Mouse (Mus musculus) heart, embryonic 12.5 days (tissue): ENCODE measurements around the gene Tenm4. TPM values are rescaled to one million over a fixed set of nuclear protein-coding genes. Genes with fewer than 3 reads are reported as not detected.

Source experiments
- ATAC-seq: fragments of 200-750 bp; cut with Nextera tagmentation; 2 replicates; pipeline ENCODE4 v1.8.0; 2017; ENCODE audit warnings: moderate TSS enrichment, moderate library complexity; ENCODE audit not compliant: insufficient number of reproducible peaks, low FRiP score
- H3K27ac ChIP-seq: fragments of 300-500 bp; sonication (generic); 2 replicates; pipeline ENCODE4 v1.5.1; 2016; ENCODE audit warnings: mild to moderate bottlenecking, moderate library complexity; ENCODE audit not compliant: poor library complexity, severe bottlenecking
- H3K27me3 ChIP-seq: fragments of 300-500 bp; sonication (generic); replicated peaks from 2 replicates; pipeline ENCODE4 v1.6.1; 2016; ENCODE audit warnings: mild to moderate bottlenecking, moderate library complexity
- H3K36me3 ChIP-seq: fragments of 300-500 bp; sonication (generic); 2 replicates; pipeline ENCODE4 v1.6.1; 2016; ENCODE audit warnings: mild to moderate bottlenecking, moderate library complexity
- H3K4me1 ChIP-seq: fragments of 300-500 bp; sonication (generic); replicated peaks from 2 replicates; pipeline ENCODE4 v1.6.1; 2016; ENCODE audit warnings: mild to moderate bottlenecking
- H3K4me2 ChIP-seq: fragments of 300-500 bp; sonication (generic); 2 replicates; pipeline ENCODE4 v1.6.1; 2016; ENCODE audit warnings: mild to moderate bottlenecking, moderate library complexity
- H3K4me3 ChIP-seq: fragments of 300-500 bp; sonication (generic); 2 replicates; pipeline ENCODE4 v1.5.1; 2016; ENCODE audit warnings: mild to moderate bottlenecking
- H3K9ac ChIP-seq: fragments of 300-500 bp; sonication (generic); 2 replicates; pipeline ENCODE4 v1.6.1; 2016; ENCODE audit warnings: mild to moderate bottlenecking, moderate library complexity
- H3K9me3 ChIP-seq: fragments of 300-500 bp; sonication (generic); replicated peaks from 2 replicates; pipeline ENCODE4 v1.6.1; 2016; ENCODE audit warnings: mild to moderate bottlenecking, moderate library complexity
- WGBS: fragments of 180-500 bp; shearing (Covaris S2); methylation state at CpG from one replicate; pipeline ENCODE4 v1.1.7; 2016; 5-methylcytosine and 5-hydroxymethylcytosine counted together
- polyA plus RNA-seq: library from polyadenylated mRNA; unstranded; fragments of >200 nt; fragmentation: Nextera tagmentation; extraction: Ambion mirVana; gene quantifications from 2 replicates; pipeline ENCODE4 v1.2.1, GENCODE M21; 2016

Tenm4 gene
- polyA plus RNA-seq, 1 experiment from 2014 or later: 10.2 TPM

GRCm38 (mm10) chr7:96203812-96204560 lies 32.9 kb downstream of the Tenm4 start:
- Histone ChIP-seq H3K4me1 (0 out of 2 replicates have a peak, but pooled peaks cover 8% of the 10 kb centered on the region), H3K9ac (no peak overlapping the region)
- 65% methylated on average over 10 of the region's 10 CpGs for WGBS

GRCm38 (mm10) chr7:96204809-96205350 lies 33.8 kb downstream of the Tenm4 start:
- ATAC-seq: no peak
- H3K9ac ChIP-seq: no peak overlapping the region
- 0 out of 2 replicates have a peak, but pooled peaks cover 8% of the 10 kb centered on the region for H3K4me1 ChIP-seq
- no peaks in the 10 kb centered on the region for H3K9me3 ChIP-seq
- no peak overlapping the region for H3K27ac ChIP-seq
- 22% methylated on average over 10 of the region's 10 CpGs for WGBS
- no peaks in the 10 kb centered on the region for H3K36me3 ChIP-seq
- H3K27me3 ChIP-seq: peaks cover 44% of the 10 kb centered on the region
- H3K4me3 ChIP-seq: no peak overlapping the region
- no peak overlapping the region for H3K4me2 ChIP-seq

More at GRCm38 (mm10) chr7:96203812-96204560, 32.9 kb downstream of the Tenm4 start:
- no peak overlapping the region for H3K4me3 ChIP-seq
- H3K4me2 ChIP-seq: no peak overlapping the region
- ATAC-seq: no peak
- H3K27me3 ChIP-seq: peaks cover 35% of the 10 kb centered on the region
- no peaks in the 10 kb centered on the region for H3K9me3 ChIP-seq
- no peak overlapping the region for H3K27ac ChIP-seq
- H3K36me3 ChIP-seq: no peaks in the 10 kb centered on the region

- peaks cover 44% of the 10 kb centered on the region for H3K27me3 ChIP-seq
- no peak overlapping the region for H3K27ac ChIP-seq
These were observed 36.0 kb downstream of the Tenm4 start for GRCm38 (mm10) chr7:96207071-96207470.

GRCm38 (mm10) chr7:96209783-96210524 lies 38.9 kb downstream of the Tenm4 start:
- H3K9me3 ChIP-seq: no peaks in the 10 kb centered on the region
- peaks cover 20% of the 10 kb centered on the region for H3K4me1 ChIP-seq
- H3K4me3 ChIP-seq: peak overlapping the region; percentile 59
- no peaks in the 10 kb centered on the region for H3K36me3 ChIP-seq
- H3K27me3 ChIP-seq: peaks cover 45% of the 10 kb centered on the region
- peak overlapping the region; percentile 68 for H3K9ac ChIP-seq
- H3K27ac ChIP-seq: no peak overlapping the region
- peak; percentile 56 for ATAC-seq
- under 1% methylated on average over 61 of the region's 75 CpGs for WGBS
- peak overlapping the region; percentile 87 for H3K4me2 ChIP-seq

More at GRCm38 (mm10) chr7:96207071-96207470, 36.0 kb downstream of the Tenm4 start:
- no peaks in the 10 kb centered on the region for H3K9me3 ChIP-seq
- H3K9ac ChIP-seq: no peak overlapping the region
- no peak overlapping the region for H3K4me3 ChIP-seq
- H3K4me2 ChIP-seq: no peak overlapping the region
- 62% methylated on average over 3 of the region's 3 CpGs for WGBS
- peaks cover 18% of the 10 kb centered on the region for H3K4me1 ChIP-seq
- no peaks in the 10 kb centered on the region for H3K36me3 ChIP-seq
- ATAC-seq: no peak

- Histone ChIP-seq H3K9ac (peak overlapping the region; percentile 68), H3K27ac (no peak overlapping the region), H3K27me3 (peaks cover 45% of the 10 kb centered on the region), H3K4me1 (peaks cover 15% of the 10 kb centered on the region), H3K4me2 (peak overlapping the region; percentile 87), H3K9me3 (no peaks in the 10 kb centered on the region), H3K4me3 (peak overlapping the region; percentile 59), H3K36me3 (no peaks in the 10 kb centered on the region)
- peak; percentile 36 for ATAC-seq
- WGBS: under 1% methylated on average over 58 of the region's 62 CpGs
These were observed 39.7 kb downstream of the Tenm4 start for GRCm38 (mm10) chr7:96210525-96211369.

- no peaks in the 10 kb centered on the region for H3K9me3 ChIP-seq
- peak overlapping the region; percentile 59 for H3K4me3 ChIP-seq
- H3K9ac ChIP-seq: peak overlapping the region; percentile 68; the same call in 1 of the 2 replicates
- H3K27ac ChIP-seq: no peak overlapping the region
- ATAC-seq: no peak
- H3K27me3 ChIP-seq: peaks cover 45% of the 10 kb centered on the region
- peaks cover 15% of the 10 kb centered on the region for H3K4me1 ChIP-seq
- under 1% methylated on average over 17 of the region's 17 CpGs for WGBS
- H3K4me2 ChIP-seq: peak overlapping the region; percentile 87
- H3K36me3 ChIP-seq: no peaks in the 10 kb centered on the region
These were observed 40.6 kb downstream of the Tenm4 start for GRCm38 (mm10) chr7:96211618-96212021.

GRCm38 (mm10) chr7:96212224-96212591 lies 41.2 kb downstream of the Tenm4 start:
- Histone ChIP-seq H3K27me3 (peaks cover 42% of the 10 kb centered on the region), H3K9me3 (no peaks in the 10 kb centered on the region), H3K4me2 (peak overlapping the region; percentile 87), H3K36me3 (no peaks in the 10 kb centered on the region), H3K9ac (peak overlapping the region; percentile 65), H3K27ac (no peak overlapping the region), H3K4me3 (peak overlapping the region; percentile 59), H3K4me1 (peaks cover 15% of the 10 kb centered on the region)
- ATAC-seq: no peak
- 3% methylated on average over 9 of the region's 9 CpGs for WGBS

GRCm38 (mm10) chr7:96212592-96213541 lies 41.8 kb downstream of the Tenm4 start:
- H3K36me3 ChIP-seq: no peaks in the 10 kb centered on the region
- no peaks in the 10 kb centered on the region for H3K9me3 ChIP-seq
- H3K4me1 ChIP-seq: peaks cover 15% of the 10 kb centered on the region
- peak overlapping the region; percentile 59 for H3K4me3 ChIP-seq
- H3K27ac ChIP-seq: no peak overlapping the region
- ATAC-seq: peak; percentile 29
- H3K27me3 ChIP-seq: peaks cover 37% of the 10 kb centered on the region
- under 1% methylated on average over 47 of the region's 48 CpGs for WGBS
- H3K9ac ChIP-seq: peak overlapping the region; percentile 65
- peak overlapping the region; percentile 87 for H3K4me2 ChIP-seq

GRCm38 (mm10) chr7:96213741-96214140 lies 42.7 kb downstream of the Tenm4 start:
- Histone ChIP-seq H3K9me3 (no peaks in the 10 kb centered on the region), H3K9ac (0 out of 2 replicates have a peak overlapping the region, but pooled peaks have one; percentile 65), H3K4me1 (peaks cover 15% of the 10 kb centered on the region), H3K27ac (no peak overlapping the region), H3K27me3 (peaks cover 28% of the 10 kb centered on the region), H3K4me2 (peak overlapping the region; percentile 87), H3K36me3 (no peaks in the 10 kb centered on the region), H3K4me3 (peak overlapping the region; percentile 59)
- no peak for ATAC-seq
- WGBS: 8% methylated on average over 9 of the region's 10 CpGs

- H3K36me3 ChIP-seq: no peaks in the 10 kb centered on the region
These were observed 43.8 kb downstream of the Tenm4 start for GRCm38 (mm10) chr7:96214876-96215275.

More at GRCm38 (mm10) chr7:96214876-96215275, 43.8 kb downstream of the Tenm4 start:
- ATAC-seq: no peak
- Histone ChIP-seq H3K4me2 (no peak overlapping the region), H3K9ac (no peak overlapping the region), H3K27me3 (peaks cover 17% of the 10 kb centered on the region), H3K9me3 (no peaks in the 10 kb centered on the region), H3K27ac (no peak overlapping the region), H3K4me3 (no peak overlapping the region), H3K4me1 (peaks cover 15% of the 10 kb centered on the region)
- 58% methylated on average over 2 of the region's 2 CpGs for WGBS
